Mouse (Mus musculus) mesoderm, embryonic 11.5 days (tissue): ENCODE results near the gene Scn5a.

Source experiments
- DNase-seq: peaks from one replicate; pipeline ENCODE4 v3.0.0-alpha.2; 2012; ENCODE audit warnings: low read depth, low spot score

The Scn5a gene

DNA sequence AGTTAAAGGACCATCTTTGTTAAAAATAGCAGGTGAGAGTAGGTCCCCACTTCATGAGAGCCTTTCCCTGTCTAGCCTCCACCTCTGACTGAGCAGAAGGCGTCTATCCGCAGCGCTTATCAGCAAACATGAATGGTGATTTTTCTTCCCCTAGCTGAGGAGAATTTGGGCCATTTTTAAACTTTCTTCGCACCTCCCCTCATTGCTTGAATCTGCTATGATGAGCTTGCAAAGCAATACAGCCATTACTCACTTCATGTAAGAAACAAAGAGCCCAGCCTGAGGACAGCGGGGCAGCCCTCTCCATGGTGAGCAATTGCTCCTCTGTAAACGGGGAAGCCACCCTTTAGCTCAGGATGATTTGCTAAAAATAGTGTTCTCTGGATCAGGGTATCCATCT is 14.0 kb downstream of the Scn5a start:
- DNase-seq, result no peak

DNA sequence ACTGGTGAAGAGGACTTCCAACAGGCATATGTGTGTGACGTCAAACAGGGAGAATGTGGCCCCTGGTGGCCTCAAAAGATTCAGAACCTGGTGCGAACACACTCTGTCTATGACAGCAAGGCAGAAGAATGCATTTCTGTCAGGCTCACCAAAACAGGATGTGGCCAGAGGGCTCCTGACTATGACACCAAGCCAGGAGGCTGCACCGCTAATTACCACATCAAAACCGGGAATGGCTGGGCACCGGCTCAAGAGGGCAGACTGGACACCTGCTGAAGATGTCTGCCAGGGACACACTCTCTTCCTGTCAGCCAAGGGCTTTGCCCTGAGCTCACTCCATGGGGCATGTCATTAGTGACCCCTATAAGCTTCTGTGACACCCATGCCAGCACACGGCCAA is 15.2 kb downstream of the Scn5a start:
- no peak for DNase-seq

DNA sequence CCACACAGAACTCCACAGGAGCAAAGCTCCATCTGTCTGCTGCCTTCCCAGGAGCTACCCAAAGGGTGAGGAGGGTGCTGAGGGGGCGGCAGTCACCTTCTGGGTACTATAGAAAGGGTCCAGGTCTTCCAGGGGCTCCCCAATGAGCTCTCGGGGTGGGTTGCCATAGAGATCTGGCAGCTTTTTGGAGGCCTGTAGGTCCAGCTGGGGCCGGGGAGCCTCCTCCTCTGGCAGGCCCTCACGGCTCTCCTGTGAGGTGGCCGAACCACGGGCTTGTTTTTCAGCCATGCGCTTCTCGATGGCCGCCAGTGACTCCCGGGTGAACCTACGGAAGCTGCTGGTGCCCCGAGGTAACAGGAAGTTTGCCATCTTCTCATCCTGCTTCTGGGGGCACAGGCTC is 16.6 kb downstream of the Scn5a start:
- DNase-seq, result no peak

DNA sequence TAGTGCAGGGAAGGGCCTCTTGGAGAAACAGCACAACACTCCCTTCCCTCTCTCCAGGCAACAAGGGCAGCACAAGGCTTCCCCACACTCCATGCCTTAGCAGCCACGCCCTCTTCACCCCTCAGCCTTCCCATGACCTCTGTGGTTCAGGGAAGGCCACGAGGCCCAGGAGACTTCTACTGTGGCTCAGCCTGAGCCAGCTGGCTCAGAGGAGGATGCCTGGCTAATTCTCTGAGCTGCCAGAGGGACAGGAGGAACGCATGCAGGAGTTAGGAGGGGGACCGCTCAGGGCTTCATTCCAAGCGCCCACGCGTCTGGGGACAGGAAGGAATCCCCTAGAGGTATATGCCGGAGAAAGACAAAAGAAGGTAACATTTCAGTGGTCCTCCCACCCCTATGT is 17.1 kb downstream of the Scn5a start:
- DNase-seq, result no peak

DNA sequence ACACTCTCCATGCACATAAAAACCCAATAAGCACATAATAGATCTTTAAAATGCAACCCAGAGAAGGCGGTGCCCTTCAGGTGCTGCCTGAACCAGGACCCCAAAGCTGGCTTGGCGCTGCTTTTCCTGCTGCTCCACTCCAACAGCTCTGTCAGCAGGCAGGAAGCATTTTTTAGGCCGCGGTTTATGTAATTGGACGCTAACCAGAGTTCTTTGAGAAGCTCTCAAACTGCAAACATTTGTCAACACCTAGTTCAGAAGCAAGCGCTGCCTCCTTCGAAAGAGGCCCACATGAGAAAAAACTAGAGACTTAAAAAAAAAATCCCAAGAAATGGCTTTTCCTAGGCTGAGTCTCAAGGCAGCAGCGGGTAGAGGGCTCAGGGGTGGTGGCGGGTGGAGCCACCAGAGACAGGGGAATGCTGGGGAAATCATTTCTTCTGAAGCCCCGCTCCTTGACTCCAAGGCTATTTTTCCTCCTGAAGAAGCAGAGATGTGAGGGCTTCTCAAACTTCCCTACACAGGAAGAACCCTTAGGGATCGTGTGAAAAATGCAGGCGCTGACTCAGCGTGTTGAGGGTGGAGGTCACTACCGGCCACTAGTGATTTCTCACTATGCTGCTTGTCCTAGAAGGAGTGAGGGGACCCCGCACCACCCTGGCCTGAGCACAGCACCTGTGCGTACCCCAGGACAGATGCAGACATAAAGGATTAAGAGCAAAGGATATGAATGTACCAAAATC is 19.1 kb downstream of the Scn5a start:
- no peak for DNase-seq

DNA sequence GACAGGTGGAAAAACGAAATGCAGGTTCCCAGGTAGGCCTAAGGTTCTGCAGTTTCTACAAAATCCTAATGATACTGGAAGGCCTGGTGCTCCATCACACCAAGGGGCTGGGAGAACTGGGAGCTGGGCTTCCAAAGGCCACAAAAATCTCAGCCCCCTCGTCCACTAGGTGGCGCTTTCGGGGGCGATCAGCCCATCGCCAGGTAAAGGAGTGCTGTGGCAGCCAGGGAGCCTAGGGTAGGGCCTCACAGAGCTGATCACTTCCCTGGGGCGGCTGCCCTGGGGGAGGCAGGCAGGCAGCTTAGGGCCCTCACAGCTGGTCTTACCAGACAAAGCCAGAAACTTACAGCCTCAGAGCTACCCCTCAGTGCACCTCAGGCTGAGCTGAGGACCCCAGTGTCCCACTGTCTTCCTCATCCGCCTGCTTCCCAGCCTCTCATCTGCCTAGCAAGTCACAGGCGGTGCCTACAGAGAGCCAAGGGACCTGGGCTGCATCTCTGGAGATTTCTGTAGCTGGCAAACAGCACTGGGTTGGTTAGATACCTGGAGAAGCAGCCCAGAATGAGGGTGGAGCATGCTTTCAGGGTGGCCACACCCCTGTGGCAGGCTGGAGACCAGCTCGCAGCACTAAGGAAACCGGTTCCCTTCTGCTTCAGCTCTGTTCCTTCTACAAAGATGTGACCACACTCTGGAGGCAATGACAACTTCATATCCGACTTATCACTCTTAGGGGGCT is 20.5 kb downstream of the Scn5a start:
- DNase-seq, result peak; percentile 49

DNA sequence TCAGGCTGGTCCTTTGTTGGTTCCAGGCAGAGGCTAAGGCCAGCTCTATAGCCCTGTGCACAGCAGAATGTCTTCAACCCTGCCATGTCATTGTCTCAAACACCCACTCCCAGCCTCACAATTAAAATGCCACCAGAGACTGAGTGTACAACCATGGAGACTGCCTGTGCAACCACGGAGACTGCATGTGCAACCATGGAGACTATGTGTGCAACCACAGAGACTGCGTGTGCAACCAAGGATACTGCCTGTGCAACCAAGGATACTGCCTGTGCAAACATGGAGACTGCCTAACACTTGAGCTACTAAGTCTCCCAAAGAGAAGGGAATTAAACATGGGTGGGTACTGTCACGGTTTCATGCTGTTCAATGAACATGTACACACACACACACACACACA is 22.8 kb downstream of the Scn5a start:
- DNase-seq, result no peak

DNA sequence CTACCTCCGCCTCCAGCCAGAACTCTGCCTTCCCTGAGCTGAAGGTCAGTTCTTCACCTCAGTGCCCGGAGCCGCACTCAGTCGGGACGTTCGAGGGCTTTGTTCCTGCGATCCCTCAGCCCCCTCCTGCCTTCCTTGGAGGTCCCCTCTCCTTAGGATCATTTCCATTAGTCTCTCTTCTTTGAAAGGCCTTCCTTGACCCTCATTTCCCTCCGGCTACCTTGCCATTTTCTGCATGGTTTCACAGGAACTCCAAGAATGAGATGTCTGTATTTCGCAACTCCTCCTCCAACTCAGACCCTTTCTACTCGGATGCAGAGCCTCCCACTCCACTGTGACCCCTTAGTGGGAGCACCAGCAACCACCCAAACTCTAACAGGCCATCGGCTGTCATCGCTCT is 31.3 kb downstream of the Scn5a start:
- DNase-seq, result no peak

DNA sequence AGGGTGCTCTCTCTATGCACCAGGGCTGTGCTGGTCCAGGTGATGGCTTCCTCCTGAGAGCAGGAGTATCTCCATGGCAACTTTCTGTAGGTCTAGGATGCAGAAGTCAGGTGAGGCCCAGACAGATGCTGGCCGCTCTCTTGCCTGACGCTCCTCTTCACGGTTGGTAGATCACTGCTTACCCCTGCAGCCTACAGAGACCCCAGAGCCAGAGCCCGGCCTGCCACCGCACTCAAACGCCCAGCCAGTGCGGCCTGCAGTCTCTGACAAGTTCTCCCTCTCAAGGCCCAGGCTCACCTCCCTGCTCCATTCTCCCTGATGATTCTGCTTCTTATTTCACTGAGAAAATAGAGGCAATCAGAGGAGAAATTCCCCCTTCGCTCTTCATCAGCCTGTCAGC is 31.7 kb downstream of the Scn5a start:
- DNase-seq, result no peak

DNA sequence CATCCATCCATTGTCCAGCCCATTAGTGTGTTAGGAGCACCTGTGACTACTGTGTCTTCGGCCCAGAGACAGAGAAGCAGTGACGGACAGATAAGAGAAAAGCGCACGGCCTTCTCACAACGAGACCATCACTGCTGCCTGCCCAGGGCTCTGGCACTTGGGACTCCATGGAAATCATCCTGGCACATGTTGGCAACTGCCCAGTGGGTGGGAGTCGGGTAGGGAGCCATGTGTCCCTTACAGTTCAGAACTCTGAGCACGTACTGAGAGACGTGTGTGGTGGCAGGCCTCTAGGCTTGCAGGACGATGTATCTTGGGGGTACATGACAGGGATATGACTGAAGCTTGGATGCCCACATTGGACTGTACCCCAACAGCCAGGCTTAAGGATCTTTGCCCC is 38.1 kb downstream of the Scn5a start:
- DNase-seq, result no peak

DNA sequence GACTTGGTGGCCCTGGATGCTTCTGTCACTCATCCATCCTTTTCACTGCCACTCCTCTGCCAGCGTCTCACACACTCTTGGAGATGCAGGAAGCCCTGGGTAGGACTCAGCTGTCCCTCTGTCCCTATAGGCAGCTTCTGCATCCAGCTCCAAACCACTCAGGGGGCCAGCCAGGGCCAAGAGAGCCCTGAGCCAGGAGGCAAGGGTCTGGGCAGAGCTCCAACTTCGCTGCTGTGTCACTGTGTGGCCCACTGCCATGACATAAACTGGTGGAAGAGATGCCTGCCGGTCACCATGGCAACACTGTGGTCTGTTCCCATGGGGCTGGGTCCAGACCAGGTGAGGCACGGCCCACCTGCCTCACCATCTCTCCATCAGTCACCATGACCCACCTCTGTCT is 41.0 kb downstream of the Scn5a start:
- DNase-seq, result no peak

DNA sequence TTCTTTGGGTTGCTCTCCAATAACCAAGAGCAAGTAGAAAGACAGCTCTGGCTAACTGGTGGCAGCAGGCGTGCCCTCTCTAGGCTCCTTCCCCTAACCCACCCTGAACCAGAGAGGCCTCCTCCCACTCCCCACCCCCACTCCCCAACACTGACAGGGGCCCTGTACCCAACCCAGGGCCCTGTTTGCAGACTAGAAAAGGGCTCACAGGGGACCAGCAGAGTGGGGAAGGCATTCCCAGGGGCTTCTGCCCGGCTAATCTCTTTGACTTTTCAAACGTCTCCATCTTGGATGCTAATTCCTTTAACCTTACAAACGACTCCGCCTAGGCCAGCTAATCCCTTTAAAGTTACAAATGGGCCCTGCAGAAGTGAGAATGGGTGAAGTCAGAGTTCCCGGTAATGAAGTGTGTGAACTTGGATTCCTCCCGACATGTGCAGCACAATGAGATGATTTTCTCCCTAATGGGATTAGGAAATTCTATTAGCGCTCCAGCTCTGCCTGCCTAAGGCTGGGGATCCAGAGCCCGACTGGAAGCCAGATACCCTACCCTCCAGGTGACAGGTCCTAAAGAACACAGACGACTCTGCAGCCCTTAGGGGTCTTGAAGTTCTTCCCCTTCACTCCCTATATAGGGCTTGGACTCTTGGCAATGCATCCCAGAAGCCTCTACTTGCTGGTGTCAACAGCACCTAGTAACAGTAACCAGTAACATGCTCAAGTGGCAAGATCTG is 47.0 kb downstream of the Scn5a start:
- DNase-seq, result no peak

DNA sequence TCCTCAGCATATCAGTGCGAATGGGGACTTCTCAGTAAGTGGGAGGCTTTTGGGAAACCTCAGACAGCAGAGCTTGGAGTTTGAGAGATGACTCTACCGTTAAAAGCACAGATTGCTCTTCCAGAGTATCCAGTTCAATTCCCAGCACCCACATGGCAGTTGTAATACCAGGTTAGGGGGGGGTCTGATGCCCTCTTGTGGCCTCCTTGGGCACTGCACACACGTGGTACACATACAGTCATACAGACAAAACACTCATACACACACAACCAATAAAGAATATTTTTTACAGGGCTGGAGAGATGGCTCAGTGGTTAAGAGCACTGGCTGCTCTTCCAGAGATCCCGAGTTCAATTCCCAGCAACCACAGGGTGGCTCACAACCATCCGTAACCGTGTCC is 54.3 kb downstream of the Scn5a start:
- no peak for DNase-seq

DNA sequence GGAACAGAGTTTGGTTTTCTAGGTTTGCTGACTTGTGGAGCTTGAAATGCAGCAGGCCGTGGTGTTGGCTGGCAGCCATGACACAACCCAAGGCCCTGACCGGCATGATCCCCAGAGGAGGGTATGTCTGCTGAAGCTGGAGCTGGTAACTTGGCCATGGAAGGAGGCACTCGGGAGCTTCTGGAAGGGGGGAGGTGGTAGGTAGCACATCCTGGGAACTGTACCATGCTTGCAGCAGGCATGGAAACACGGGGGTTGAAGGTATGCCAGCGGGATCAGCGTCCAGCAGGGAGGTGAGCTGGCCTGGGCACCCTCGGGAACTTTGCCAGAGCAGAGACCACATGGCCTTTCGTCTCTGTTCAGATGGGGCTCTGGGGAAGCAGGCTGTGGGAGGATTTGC is 55.5 kb downstream of the Scn5a start:
- no peak for DNase-seq

DNA sequence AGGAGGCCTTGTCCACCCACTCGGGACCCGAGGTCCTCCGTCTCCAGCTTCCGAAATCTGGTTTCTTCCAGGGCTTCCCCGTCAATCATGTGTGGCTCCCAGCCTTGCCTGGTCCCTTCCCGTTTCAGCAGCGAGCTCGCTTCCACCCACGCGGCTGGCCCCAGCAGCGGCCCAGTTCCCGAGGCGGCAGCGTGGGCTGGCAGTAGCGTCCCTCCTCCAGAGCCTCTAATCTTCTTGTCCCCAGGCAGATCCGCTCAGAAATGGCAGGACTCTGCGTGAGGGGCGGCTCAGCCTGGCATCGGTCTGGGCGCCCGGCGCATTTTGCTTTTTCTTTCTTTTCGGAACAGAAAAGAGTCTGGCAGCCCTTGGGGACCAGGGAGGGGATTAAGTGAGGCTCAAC is 59.7 kb downstream of the Scn5a start:
- DNase-seq, result no peak

DNA sequence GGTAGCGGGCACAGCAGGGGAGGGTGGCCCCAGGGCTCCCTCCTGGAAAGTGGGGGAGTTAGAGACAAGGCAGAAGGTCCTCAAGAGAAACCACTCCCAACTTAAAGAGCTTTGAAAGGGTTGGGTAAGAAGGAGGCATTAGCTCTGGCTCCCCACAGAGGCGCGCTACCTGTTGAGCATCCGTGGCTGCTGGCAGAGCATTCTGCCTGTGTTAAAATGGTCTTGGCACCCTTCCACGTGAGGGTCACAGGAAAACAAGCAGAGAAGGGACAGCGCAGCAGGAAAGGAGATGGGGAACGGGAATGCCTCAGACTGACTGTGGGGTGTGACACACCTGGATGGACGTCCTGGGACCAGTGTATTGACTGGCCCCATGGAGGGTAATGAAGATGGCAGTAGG is 60.6 kb downstream of the Scn5a start:
- DNase-seq, result no peak

DNA sequence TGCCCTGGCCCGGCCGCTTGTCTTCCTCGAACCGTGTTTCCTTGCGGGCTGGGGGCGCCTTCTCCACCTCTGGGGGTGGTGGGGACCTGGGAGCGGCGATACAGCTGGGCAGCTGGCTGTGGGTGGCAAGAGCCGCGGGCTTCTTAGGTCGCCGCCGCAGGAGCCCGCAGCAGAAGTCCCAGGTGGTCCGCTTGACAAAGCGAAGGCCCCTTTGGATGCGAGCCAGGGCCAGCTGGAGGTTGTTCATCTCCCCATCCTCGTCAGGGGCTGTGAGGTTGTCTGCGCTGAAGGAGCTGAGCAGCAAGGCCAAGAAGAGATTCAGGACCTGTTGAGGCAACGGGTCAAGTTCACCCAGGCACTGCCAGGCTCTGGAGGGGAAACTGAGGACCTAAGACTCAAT is 61.3 kb downstream of the Scn5a start:
- no peak for DNase-seq

DNA sequence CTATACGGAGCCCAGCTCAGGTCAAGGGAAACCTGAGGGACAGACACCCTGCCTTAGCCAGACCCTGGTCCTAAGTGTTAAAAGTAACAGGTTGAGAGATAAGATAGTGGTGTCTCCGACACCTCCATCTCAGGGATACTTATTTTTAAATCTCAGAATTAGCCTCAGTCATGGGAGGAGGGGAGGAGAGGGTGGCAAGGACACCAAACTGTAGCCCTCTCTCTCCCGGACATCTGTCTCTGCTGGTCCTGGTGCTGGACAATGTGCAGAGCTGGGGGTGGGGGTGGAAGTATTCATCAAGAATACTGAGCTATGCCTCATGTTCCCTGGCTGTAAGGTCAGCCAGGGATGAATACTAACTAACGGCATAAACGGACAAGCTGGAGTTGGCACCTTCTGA is 62.0 kb downstream of the Scn5a start:
- DNase-seq, result no peak

DNA sequence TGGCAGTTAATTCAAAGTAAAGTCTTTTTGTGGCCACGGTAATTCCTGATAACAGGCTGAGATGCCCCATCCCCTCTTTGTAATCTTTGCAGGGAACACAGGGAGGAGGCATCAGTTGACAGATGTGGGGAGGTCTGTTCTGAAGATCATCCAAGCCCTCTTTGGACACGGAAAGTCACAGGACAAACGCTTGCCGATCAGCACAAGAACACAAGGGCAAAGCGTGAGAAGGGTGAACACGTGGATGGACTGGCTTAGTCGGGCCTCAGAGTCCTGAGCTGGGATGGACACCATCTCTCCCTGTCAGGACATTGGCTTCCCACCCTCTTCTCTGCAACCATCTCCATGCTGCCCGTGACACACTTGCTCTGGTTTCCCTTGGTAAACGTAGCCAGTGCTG is 63.4 kb downstream of the Scn5a start:
- DNase-seq, result no peak

DNA sequence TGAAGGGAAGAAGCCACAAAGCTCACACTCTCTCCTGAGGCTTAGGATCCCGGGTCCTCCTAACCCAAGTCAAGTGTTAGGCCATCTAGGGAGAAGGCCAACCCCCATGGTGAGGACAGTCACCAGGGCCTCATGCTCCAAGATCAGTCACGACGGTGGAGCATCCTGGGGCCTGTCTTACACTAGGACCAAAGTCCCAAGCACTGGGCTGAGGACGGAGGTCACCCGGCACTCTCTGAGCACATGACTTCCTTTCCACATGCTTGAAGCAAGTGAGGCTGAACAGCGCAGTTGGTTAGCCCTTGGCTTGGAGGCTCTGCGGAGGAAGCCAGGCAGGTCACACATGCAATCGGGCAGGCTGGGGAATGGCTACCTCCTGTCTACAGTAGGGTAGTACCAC is 63.8 kb downstream of the Scn5a start:
- no peak for DNase-seq

DNA sequence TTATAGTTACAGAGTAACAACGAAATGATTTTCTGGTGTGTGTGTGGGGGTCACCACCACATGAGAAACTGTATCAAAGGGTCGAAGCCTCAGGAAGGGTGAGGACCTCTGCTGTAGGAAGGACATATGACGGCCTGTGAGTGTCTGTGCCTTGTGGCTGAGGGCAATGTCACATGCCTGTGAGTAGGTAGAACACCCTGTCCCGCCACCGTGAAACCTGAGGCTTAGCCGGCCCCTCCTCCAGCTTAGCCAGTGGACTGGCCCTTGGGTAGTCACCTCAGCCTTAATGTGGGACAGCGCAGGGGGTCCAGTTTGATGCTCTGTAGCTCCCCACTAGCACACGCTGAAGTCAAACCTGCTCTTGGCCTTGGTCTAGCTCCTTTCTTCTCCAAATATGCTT is 65.0 kb downstream of the Scn5a start:
- DNase-seq, result no peak

DNA sequence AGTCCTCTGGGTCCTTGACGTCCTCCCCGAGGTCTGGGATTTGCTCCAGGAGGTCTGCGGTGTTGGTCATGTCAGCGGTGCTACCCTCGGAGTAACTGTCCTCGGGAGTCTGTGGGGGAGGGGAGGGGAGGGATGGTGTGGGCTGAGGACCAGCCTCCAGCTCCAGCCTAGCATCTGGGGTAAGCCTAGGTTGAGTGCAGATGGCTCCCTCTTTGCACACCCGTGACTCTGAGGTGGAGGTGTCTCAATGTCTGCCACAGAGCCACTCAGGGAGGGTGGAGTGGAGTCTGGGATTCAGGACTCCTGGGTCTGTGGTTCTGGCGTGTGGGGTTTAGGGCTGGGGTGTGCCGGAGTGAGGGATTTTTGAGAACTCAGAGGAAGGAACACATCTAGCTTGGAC is 65.8 kb downstream of the Scn5a start:
- no peak for DNase-seq

DNA sequence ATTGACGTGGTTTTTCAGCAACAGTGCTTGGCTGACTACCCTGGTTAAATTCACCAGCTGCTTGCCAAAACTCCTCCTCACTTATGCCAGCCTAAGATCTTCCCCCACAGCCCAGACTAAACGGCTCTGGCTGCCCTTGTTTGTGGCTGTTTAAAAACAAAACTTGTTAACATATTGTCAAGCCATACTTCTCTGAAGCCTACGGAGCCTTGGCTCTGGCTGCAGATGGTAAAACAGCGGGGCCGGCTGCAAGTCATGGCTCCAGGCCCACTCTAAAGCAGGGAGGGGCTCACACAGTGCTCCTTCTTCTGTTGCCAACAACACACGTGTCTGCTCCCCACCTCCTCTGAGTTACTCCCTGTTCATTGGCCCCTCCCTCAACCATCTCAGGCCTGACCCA is 67.9 kb downstream of the Scn5a start:
- DNase-seq, result no peak
